Mouse (Mus musculus) gastrocnemius, postnatal 4 days (tissue): ENCODE results near the gene Grid2. TPM values are rescaled to one million over a fixed set of nuclear protein-coding genes. Genes with fewer than 3 reads are reported as not detected.

Experiments used
- DNase-seq, 2 experiments: peaks; one replicate each; pipeline ENCODE4 v3.0.0; 2021 to 2022; ENCODE audit warnings: low spot score in 2 of 2, mixed read lengths in 2 of 2
- total RNA-seq, 2 experiments: library from RNA; stranded (reverse); gene quantifications; 2 replicates each; pipeline ENCODE4 v1.2.3; 2021

The Grid2 gene
- total RNA-seq, 2 experiments from 2014 or later = 1.2 to 1.6 TPM

DNA sequence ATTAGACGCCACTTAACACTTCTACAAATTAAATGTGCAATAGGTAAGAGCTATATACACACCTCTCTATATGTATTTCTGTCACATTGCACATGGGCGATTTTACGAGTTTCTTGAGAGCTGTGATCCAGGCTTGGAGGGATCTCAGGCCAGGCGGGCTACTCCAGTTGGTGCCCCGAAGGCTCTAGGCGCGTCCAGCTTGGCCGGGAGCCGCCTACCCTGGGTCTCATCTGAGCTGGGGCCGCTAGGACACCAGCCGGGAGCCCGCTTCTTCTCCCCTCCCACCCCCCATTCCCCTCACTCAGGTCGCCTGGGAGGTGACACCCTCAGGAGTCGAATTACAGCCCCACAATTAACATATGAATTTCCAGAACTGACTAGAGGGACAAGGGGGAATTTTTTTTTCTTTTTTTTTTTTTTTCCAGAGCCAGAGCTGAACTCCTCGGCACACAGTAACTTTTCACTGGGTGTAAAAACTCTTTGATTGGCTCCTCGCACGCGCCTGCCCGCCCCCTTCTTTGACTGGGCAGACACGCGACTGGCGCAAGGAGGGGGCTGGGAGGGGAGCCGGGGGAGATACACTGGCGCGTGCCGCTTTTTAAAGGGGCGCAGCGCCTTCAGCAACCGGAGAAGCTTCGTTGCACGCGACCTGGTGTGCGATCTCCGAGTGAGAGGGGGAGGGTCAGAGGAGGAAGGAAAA lies 1473.0 kb downstream of the Grid2 start, which contains the start of gene Atoh1:
Gene Atoh1, plus strand, starts transcription at position 627 of the 700 bp plus-strand sequence.
- no peak for DNase-seq

DNA sequence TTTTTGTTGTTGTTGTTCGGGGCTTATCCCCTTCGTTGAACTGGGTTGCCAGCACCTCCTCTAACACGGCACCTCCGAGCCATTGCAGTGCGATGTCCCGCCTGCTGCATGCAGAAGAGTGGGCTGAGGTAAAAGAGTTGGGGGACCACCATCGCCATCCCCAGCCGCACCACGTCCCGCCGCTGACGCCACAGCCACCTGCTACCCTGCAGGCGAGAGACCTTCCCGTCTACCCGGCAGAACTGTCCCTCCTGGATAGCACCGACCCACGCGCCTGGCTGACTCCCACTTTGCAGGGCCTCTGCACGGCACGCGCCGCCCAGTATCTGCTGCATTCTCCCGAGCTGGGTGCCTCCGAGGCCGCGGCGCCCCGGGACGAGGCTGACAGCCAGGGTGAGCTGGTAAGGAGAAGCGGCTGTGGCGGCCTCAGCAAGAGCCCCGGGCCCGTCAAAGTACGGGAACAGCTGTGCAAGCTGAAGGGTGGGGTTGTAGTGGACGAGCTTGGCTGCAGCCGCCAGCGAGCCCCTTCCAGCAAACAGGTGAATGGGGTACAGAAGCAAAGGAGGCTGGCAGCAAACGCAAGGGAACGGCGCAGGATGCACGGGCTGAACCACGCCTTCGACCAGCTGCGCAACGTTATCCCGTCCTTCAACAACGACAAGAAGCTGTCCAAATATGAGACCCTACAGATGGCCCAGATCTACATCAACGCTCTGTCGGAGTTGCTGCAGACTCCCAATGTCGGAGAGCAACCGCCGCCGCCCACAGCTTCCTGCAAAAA lies 1473.7 kb downstream of the Grid2 start:
- DNase-seq = peak; percentile 12 to 23

DNA sequence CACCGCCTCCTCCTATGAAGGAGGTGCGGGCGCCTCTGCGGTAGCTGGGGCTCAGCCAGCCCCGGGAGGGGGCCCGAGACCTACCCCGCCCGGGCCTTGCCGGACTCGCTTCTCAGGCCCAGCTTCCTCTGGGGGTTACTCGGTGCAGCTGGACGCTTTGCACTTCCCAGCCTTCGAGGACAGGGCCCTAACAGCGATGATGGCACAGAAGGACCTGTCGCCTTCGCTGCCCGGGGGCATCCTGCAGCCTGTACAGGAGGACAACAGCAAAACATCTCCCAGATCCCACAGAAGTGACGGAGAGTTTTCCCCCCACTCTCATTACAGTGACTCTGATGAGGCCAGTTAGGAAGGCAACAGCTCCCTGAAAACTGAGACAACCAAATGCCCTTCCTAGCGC lies 1474.4 kb downstream of the Grid2 start:
- DNase-seq = no peak

DNA sequence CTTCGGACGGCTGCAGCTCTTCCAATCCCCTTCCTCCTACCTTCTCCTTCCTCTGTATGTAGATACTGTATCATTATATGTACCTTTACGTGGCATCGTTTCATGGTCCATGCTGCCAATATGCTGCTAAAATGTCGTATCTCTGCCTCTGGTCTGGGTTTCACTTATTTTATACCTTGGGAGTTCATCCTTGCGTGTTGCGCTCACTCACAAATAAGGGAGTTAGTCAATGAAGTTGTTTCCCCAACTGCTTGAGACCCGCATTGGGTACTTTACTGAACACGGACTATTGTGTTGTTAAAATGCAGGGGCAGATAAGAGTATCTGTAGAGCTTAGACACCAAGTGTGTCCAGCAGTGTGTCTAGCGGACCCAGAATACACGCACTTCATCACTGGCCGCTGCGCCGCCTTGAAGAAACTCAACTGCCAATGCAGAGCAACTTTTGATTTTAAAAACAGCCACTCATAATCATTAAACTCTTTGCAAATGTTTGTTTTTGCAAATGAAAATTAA lies 1474.9 kb downstream of the Grid2 start:
- DNase-seq = no peak

DNA sequence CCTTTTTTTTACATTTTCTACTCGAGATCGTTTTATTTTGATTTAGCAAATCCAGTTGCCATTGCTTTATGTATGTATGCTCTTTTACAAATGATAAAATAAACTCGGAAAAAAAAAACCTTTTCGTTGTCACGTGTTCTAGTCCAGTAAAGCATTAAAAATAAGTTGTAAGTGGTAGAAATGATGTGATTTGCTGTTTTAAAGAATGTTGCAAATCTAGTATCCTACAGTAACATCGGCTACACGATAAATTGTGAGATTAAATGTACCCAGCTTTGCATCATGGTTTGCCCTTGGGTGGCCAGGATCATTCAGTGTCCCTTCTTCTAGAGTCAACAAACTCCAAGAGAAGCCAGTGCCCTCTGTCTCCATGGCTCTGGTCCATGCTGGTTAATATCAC lies 1475.5 kb downstream of the Grid2 start:
- no peak for DNase-seq

DNA sequence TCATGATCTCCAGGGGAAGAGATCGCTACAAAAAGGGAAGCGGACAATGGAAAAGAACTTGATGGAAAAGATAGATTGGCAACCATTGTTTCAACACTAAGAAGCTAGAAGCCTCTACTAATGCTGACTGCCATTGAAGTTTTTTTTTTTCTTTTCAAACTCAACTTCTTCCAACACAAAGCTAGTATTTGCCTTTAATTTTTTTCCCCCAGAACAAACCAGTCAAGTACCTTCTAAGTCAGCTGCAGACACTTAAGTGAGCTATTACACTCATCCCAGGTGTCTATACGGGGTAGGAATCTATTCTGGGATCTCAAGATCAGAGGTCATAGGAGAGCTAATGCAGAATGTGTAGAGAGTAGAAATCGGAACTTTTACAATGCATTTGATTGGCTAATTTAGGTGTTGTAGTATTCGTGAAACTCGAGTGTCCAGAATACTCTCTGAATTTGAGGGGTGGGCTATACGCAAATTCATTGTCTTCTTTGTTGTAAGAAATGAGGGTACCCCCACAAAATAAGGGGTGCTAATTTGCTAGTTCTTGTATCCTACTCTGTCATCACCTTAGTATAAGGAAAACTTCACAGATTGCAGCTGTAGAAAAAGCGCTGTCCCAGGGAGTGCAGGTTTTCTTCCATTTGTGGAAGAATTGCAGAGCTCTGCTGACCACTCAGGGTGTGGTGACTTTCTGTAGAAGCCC lies 1476.1 kb downstream of the Grid2 start:
- DNase-seq = no peak

DNA sequence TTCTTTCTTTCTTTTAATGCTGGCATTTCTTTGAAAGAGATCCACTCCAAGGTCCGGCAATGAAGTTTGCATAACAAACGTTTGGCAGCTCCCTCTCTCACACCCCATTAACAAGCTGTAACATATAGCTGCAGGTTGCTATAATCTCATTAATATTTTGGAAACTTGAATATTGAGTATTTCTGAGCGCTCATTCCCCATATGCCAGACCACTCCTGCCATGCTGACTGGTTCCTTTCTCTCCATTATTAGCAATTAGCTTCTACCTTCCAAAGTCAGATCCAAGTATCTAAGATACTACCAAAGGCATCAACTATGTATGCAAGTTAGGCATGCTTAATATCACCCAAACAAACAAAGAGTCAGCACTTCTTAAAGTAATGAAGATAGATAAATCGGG lies 1477.6 kb downstream of the Grid2 start:
- no peak for DNase-seq

DNA sequence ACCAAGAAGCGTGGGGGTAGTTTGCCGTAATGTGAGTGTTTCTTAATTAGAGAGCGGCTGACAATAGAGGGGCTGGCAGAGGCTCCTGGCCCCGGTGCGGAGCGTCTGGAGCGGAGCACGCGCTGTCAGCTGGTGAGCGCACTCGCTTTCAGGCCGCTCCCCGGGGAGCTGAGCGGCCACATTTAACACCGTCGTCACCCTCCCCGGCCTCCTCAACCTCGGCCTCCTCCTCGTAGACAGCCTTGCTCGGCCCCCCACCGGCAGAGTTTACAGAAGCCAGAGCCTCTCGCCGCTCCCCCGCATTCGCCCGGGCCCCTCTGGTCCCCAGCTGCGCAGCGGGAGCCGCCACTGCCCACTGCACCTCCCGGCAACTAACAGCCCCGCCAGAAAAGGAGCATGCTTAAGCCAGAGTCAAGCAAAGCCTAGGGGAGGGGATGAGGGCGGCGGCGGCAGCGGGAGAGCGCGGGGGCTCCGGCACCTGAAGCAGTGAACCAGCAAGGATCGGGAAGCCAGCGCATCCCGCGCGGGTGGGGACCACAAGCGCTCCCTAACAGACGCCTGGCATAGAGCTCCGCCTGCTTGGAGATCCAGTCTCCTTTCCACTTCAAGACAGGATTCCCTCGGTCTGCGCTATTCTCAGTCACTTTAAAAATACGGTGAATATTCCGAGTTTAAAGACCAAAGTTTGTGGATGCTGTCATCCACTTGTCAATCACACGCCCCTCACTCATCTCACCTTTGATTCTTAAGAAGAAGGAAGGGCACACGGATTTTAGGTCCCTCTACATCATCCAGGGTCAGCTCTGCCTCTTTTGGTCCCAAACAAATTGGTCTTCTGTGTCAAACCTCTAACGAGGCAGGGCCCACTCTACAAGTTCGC lies 1479.0 kb downstream of the Grid2 start:
- DNase-seq = peak; percentile 9 to 20

DNA sequence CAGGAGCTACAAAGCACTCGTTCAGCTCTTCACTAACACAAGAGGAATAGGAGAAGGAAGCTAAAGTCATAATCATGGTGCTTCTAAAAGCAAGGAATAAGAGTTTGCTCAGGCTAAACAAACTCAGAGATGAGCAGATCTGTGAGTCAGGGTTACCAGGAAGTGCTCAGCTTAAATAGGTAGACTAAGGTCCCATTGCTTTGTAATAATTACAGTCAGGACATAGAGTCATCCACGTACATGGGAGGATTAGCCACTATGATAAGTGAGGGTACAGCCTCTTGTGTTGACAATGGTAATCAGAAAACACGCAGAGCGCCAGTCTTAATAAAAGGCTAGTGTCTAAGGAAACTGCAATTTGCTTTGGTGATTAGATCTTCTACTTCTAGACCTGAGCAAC lies 1480.6 kb downstream of the Grid2 start:
- DNase-seq = no peak

DNA sequence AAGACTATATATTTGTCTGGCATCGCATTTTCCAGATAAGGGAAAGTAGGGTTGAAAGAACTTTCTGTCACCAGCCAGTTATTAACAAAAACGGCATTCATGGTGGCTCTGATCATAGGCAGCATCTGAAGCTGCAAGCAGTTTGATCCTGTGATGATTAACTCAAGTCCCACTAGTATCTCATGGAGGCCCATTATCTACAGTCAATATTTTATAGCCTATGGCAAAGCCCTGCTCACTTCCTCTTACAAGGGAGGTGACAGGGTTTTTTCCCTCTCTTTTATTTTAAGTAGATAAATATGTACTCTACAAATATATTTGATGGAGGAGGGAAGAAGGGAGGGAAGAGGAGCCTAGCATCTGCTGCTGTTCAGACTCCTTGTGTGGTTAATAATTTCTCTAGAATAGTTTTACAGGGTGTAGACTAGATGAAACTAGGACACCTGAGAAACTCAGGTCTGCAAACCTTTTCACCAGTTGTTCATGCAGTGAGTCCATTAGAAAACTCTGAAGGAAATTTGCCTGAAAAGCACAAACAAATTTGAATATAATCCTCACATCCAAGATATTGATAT lies 1487.3 kb downstream of the Grid2 start:
- no peak for DNase-seq
